Mouse (Mus musculus) E14TG2a.4 (cell line): Measurements from ENCODE around the gene Arhgef28.

ENCODE experiments used
- CTCF ChIP-seq: conservative IDR thresholded peaks from 2 replicates; pipeline ENCODE4 v1.5.1; 2014; ENCODE audit warnings: low read length
- NANOG ChIP-seq: IDR thresholded peaks from 2 replicates; pipeline ENCODE4 v1.6.1; 2014; ENCODE audit warnings: borderline replicate concordance, low read length, mixed read lengths

- TF ChIP-seq CTCF (no peak), NANOG (no peak)
Observed at GRCm38 (mm10) chr13:98135890-98136555, 70.2 kb downstream of the Arhgef28 start.
